Mouse (Mus musculus): ENCODE measurements around the gene Dnm2. TPM values are rescaled to one million over a fixed set of nuclear protein-coding genes. Genes with fewer than 3 reads are reported as not detected.

Dnm2 gene
- total RNA-seq, 2 experiments from 2014 or later = 62.6 to 63.8 TPM

DNA sequence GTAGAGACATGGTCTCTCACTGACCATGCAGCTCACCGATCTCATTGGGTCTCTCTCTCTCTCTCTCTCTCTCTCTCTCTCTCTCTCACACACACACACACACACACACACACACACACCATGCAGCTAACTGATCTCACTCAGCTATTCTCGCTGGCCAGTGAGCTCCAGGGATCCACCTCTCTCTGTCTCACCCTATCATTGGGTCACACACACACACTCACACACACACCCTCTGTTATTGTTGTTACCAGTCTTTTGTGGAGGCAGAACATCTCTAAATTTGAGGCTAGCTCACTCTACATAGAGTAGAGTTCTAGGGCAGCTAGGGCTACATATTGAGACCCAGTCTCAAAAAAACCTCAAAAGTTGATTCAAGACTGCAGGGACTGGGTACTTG is 1.8 kb downstream of the Dnm2 start:
- ATAC-seq (replicated peaks; ENCODE audit: low FRiP score, low TSS enrichment, poor library complexity, severe bottlenecking) = no peak

- ATAC-seq (replicated peaks; ENCODE audit: low FRiP score, low TSS enrichment, poor library complexity, severe bottlenecking) = no peak
These were observed 3.1 kb downstream of the Dnm2 start for GRCm38 (mm10) chr9:21427773-21428172.

GRCm38 (mm10) chr9:21428178-21428577 is 3.5 kb downstream of the Dnm2 start:
- ATAC-seq (replicated peaks; ENCODE audit: low FRiP score, low TSS enrichment, poor library complexity, severe bottlenecking) = no peak

GRCm38 (mm10) chr9:21430724-21431123 is 6.0 kb downstream of the Dnm2 start:
- ATAC-seq (replicated peaks; ENCODE audit: low FRiP score, low TSS enrichment, poor library complexity, severe bottlenecking) = no peak

GRCm38 (mm10) chr9:21432066-21432465 is 7.4 kb downstream of the Dnm2 start:
- no peak for ATAC-seq (replicated peaks; ENCODE audit: low FRiP score, low TSS enrichment, poor library complexity, severe bottlenecking)

DNA sequence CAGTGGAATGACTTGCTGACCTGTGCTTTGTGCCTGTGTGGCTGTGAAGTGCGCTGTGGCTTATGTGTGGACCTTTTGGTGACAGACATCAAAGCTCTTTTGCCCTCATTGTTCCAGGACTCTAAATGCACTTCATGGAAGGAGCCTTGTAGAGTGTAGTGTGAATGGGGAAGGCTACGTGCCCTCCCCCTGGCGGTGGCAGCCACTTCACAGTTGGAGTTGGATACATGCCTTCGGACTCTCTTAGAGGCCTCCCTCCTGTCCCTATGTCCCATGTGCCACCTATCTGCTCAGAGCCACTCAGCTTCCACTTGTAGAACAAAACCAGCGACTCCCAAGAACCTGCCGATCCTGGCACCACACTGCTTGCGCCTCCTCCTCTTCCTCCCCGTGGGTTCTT is 9.1 kb downstream of the Dnm2 start:
- ATAC-seq (replicated peaks; ENCODE audit: low FRiP score, low TSS enrichment, poor library complexity, severe bottlenecking) = no peak

DNA sequence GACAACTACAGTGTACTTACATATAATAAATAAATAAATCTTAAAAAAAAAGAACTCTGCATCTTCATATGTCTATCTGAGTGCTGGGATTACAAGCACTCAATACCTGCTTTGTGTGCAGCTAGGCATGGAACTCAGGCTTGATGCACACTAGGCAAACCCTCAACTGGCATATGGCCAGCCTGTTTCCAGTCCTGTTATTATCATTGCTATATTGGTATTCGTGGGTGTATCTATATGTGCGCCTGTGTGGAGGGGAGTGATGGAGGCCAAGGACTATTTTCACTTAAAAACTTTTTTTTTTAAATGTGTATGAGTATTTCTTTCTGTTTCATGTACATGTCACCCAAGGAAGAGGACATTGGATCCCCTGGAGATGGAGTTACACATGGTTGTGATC is 9.7 kb downstream of the Dnm2 start:
- no peak for ATAC-seq (replicated peaks; ENCODE audit: low FRiP score, low TSS enrichment, poor library complexity, severe bottlenecking)

GRCm38 (mm10) chr9:21435777-21436635 is 11.3 kb downstream of the Dnm2 start:
- no peak for ATAC-seq (replicated peaks; ENCODE audit: low FRiP score, low TSS enrichment, poor library complexity, severe bottlenecking)

DNA sequence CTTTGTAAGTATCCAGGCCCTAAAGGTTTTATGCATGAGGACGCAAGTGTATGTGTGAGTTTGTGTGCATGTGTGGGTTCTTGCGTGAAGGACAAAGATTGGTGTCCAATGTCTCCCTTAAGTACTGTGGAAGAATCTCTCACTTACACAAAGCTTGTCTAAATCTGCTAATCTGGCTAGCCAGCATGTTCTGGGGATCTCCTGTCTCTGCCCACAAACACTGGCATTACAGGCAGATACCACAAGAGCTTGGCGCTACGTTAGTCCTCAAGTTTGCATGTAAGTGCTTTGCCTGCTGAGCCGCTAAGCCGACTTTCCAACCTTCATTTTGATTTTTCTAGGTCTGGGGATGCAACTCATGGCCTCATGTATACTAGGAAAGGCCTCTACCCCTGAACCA is 12.9 kb downstream of the Dnm2 start:
- peak; percentile 82 for ATAC-seq (replicated peaks; ENCODE audit: low FRiP score, low TSS enrichment, poor library complexity, severe bottlenecking)

GRCm38 (mm10) chr9:21438219-21438618 is 13.5 kb downstream of the Dnm2 start:
- ATAC-seq (replicated peaks; ENCODE audit: low FRiP score, low TSS enrichment, poor library complexity, severe bottlenecking) = no peak

DNA sequence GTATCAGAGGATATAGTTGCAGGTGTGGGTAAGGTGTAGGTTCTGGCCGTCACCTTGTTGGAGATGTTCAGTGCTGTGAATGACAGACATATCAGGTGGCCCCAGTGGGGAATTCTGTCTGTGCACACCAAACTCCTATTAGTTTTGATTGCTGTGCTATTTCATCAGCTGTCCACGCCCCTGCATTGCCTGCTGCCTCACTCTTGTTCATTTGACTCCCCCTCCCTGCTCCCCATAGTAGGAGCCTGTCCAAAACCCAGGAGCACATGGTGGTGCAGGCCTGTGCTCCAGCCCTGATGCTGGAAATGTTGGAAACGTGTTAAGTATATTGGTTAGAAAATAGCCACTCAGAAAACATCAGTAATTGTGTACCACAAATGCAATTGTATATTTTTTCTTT is 14.7 kb downstream of the Dnm2 start:
- ATAC-seq (replicated peaks; ENCODE audit: low FRiP score, low TSS enrichment, poor library complexity, severe bottlenecking) = no peak

GRCm38 (mm10) chr9:21439914-21440313 is 15.2 kb downstream of the Dnm2 start:
- no peak for ATAC-seq (replicated peaks; ENCODE audit: low FRiP score, low TSS enrichment, poor library complexity, severe bottlenecking)

DNA sequence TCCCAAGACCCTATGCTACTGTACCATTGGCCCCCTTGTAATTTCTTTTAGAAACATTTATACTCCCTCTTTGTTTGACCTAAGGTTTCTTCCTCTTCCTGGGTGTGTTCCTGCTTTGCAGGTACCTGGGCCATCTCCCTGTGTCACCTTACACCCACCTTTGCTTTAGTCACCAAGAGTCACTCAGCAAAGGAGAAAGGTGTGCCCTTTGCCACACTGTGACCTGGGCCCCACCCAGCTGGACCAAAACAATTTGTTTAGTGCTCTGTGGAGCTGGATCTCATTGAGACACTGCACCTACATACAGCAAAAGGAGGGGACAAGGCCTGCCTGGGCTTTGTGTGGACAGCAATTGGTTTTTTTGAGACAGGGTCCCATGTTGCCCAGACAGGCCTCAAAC is 15.7 kb downstream of the Dnm2 start:
- ATAC-seq (replicated peaks; ENCODE audit: low FRiP score, low TSS enrichment, poor library complexity, severe bottlenecking) = no peak

- ATAC-seq (replicated peaks; ENCODE audit: low FRiP score, low TSS enrichment, poor library complexity, severe bottlenecking) = no peak
These were observed 19.1 kb downstream of the Dnm2 start for GRCm38 (mm10) chr9:21443853-21444252.

- no peak for ATAC-seq (replicated peaks; ENCODE audit: low FRiP score, low TSS enrichment, poor library complexity, severe bottlenecking)
These were observed 19.9 kb downstream of the Dnm2 start for GRCm38 (mm10) chr9:21444574-21444973.

DNA sequence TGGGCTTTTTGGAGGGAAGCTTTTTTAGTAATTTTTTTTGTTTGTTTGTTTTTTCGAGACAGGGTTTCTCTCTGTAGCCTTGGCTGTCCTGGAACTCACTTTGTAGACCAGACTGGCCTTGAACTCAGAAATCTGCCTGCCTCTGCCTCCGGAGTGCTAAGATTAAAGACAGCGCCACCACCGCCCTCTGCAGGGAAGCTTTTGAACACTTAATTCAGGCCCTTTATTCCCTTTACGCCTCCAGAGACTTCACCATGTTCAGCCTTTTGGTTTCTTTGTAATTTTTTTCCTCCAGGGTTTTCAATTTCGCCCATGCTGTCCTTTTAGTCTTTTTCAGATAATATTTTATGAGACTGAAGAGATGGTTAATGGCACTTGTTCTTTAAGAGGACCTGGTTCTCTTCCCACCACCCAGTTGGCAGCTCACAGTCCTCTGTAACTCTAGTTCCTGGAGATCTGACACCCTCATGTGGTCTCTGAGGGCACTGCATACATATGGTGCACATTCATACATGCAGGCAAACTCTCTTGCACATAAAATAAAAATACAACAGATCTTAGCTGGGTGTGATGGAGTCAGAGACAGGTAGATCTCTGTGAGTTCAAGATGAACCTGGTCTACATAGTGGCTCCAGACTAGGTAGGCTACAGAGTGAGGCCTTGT is 20.5 kb downstream of the Dnm2 start:
- no peak for ATAC-seq (replicated peaks; ENCODE audit: low FRiP score, low TSS enrichment, poor library complexity, severe bottlenecking)

- no peak for ATAC-seq (replicated peaks; ENCODE audit: low FRiP score, low TSS enrichment, poor library complexity, severe bottlenecking)
These were observed 23.1 kb downstream of the Dnm2 start for GRCm38 (mm10) chr9:21447778-21448177.

DNA sequence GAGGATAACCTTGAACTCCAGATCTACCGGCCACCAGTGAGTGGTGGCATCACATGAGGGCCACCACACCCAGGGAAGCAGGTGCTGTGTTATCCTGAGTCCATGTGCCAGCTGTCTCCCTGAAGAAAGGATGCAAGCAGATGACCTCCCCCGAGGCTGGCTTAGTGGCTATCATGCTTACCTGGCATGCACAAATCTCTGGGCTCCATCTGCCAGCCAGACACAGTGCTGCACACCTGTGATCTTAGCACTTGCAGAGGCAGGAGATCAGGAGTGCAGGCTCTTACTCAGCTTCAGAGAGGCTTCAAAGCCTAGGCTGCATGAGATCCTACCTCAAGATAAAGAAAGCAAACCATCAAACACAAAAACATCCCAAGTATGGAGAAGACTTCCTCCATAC is 25.0 kb downstream of the Dnm2 start:
- 0 out of 2 replicates have a peak, but pooled peaks have one; percentile 13 for ATAC-seq (replicated peaks; ENCODE audit: low FRiP score, low TSS enrichment, poor library complexity, severe bottlenecking)

GRCm38 (mm10) chr9:21450270-21450669 is 25.6 kb downstream of the Dnm2 start:
- no peak for ATAC-seq (replicated peaks; ENCODE audit: low FRiP score, low TSS enrichment, poor library complexity, severe bottlenecking)

GRCm38 (mm10) chr9:21451391-21451790 is 26.7 kb downstream of the Dnm2 start:
- no peak for ATAC-seq (replicated peaks; ENCODE audit: low FRiP score, low TSS enrichment, poor library complexity, severe bottlenecking)

- ATAC-seq (replicated peaks; ENCODE audit: low FRiP score, low TSS enrichment, poor library complexity, severe bottlenecking) = peak; percentile 52
These were observed 27.2 kb downstream of the Dnm2 start for GRCm38 (mm10) chr9:21451870-21452269.

Measured in megakaryocyte-erythroid progenitor cell, adult 5-6 weeks (primary cell).